Mouse (Mus musculus): ENCODE results near the gene Faap100. TPM values are rescaled to one million over a fixed set of nuclear protein-coding genes. Genes with fewer than 3 reads are reported as not detected.
"Not testable (repeated sequence)": the region's sequence is repeated elsewhere in the genome, so short reads cannot be mapped to it uniquely, and the experiment has no call there.

Gene Faap100
- polyA plus RNA-seq, 1 experiment from 2014 or later = 74.1 TPM

DNA sequence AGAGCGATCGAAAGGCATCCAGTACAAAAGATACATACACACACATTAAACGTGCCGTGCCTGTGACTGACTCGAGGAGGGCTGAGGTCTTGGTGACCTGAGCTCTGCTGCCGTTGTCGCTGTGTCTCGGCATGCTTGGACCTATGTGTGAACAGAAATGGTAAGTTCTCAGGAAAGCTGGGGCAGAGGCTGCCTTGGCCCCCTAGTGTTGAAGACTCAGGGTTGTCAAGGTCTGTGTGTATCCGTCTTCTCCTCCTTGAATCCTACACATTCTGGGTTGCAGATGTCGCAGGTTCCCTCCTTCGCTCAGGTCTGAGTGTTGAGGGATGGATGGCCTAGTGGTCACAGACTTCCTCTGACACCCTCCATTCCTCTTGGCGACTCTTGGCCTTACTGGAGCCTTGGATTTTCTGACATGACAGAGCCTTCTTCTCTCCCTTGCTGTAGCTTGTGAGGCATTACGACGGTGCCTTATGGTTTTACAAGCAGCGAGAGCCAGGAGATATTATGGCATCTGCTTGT lies 22.2 kb downstream of the Faap100 start:
- H3K4me1 ChIP-seq = peaks cover 51% of the 10 kb centered on the region
- 86% methylated on average over 15 of the region's 15 CpGs for WGBS
- no peak for ATAC-seq (replicated peaks)

DNA sequence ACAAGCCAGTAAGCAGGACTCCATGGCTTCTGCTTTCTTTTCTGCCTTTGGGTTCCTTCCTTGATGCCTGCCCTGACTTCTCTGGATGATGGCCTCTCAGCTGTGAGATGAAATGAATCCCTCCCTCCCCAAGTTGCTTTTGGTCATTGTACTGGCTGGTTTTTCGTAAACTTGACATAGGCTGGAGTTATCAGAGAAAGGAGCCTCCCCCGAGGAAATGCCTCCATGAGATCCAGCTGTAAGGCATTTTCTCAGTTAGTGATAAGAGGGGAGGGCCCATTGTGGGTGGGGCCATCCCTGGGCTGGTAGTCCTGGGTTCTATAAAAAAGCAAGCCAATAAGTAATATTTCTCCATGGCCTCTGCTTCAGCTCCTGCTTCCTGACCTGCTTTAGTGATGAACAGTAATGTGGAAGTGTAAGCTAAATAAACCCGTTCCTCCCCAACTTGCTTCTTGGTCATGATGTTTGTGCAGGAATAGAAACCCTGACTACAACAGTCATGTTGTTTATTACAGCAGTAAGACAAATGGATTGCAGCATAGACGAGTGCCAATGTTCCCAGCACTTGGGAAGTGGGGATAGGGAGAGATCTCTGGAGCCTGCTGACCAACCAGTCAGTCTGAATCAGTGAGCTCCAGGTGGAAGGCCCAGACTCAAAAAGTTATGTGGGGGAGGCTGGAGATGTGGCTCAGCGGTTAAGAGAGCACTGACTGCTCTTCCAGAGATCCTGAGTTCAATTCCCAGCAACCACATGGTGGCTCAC lies 23.1 kb downstream of the Faap100 start:
- Histone ChIP-seq H3K9ac (replicated peaks) (no peak overlapping the region), H3K27me3 (no peaks in the 10 kb centered on the region), H3K27ac (replicated peaks) (no peak overlapping the region), H3K4me1 (peaks cover 59% of the 10 kb centered on the region), H3K4me2 (replicated peaks) (no peak overlapping the region), H3K36me3 (no peaks in the 10 kb centered on the region), H3K4me3 (no peak overlapping the region), H3K9me3 (no peaks in the 10 kb centered on the region)
- WGBS = 85% methylated on average over 5 of the region's 5 CpGs
- ATAC-seq (replicated peaks) = no peak

More for the DNA sequence above, 22.2 kb downstream of the Faap100 start:
- no peaks in the 10 kb centered on the region for H3K27me3 ChIP-seq
- H3K4me3 ChIP-seq = no peak overlapping the region
- no peak overlapping the region for H3K4me2 ChIP-seq (replicated peaks)
- H3K36me3 ChIP-seq = no peaks in the 10 kb centered on the region
- no peaks in the 10 kb centered on the region for H3K9me3 ChIP-seq
- peak overlapping the region; percentile 92; the same call in 1 of the 2 replicates for H3K27ac ChIP-seq (replicated peaks)
- H3K9ac ChIP-seq (replicated peaks) = no peak overlapping the region

DNA sequence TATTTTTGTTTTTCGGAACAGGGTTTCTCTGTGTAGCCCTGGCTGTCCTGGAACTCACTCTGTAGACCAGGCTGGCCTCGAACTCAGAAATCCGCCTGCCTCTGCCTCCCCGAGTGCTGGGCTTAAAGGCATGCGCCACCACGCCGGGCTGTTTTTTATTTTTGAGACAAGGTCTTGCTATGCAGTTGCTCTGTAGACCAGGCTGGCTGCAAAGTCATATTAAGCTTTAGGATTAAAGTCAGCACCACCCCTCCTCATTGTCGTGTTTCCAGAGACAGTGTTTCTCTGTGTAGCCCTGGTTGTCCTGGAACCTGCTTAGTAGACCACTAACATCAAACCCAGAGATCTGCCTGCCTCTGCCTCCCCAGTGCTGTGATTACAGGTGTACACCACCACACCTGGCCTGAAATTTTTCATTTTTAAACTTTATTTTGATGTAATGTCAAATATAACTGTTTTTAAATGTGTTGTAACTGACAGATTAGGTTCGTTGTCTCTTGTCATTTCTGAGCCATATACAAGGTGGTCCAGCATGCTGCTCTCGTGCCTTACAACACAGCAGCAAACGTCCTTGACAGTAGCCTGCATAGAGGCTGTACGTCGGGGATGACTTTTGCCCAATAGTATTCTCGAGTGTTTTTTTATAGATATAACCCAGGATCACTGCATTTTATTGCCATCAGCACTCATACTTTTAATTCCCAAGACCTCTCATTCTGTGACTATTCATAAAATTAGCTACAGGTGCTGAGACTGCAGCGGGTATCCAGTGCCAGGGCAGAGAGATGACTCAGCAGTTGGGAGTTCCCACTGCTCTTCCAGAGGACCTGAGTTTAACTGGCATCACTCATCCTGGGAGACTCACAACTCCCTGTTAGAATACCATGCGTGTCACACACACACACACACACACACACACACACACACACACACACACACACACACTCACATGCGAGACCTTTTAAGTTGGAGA lies 24.0 kb downstream of the Faap100 start:
- Histone ChIP-seq H3K36me3 (no peaks in the 10 kb centered on the region), H3K4me2 (replicated peaks) (no peak overlapping the region), H3K9me3 (no peaks in the 10 kb centered on the region), H3K4me3 (no peak overlapping the region), H3K9ac (replicated peaks) (no peak overlapping the region), H3K27ac (replicated peaks) (no peak overlapping the region), H3K4me1 (peaks cover 55% of the 10 kb centered on the region), H3K27me3 (no peaks in the 10 kb centered on the region)
- WGBS = 87% methylated on average over 17 of the region's 17 CpGs
- no peak for ATAC-seq (replicated peaks)

DNA sequence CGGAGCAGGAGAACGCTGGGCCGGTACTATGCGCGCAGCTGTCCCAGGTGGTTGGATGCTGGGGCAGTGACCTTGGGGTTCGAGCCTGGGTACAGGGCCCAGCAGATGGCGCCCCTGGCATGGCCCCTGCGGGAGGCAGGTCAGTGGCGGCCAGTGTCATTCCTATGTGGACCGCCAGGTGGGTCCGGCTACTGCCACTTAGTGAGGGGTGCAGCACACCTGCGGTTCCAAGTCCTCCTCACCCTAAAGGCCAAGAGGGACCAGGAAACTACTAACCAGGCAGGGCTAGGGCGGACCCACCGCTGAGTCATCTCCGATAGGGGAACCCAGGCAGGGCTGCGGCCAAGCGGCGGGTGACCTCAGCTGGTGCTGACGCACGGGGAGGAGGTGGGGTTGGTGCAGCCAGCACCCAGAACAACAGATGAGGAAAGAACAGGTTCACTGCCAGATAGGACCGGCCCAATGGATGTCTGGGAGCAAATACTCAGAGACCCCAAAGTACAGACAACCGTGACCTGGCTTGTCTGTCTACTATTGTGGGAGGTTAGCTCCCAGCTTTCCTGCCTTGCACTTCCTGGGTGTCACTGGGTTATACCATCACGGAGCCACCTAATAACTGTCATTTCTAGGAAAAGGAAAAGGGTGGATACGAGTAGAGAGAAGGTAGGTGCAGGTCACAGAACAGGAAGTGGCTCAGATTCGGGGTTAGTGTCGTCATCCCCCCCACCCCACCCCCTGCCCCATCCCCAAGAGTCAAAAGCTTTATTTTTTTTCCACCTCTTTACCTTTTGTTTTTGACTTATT lies 24.9 kb downstream of the Faap100 start:
- Histone ChIP-seq H3K27ac (replicated peaks) (no peak overlapping the region), H3K4me3 (no peak overlapping the region), H3K9ac (replicated peaks) (no peak overlapping the region), H3K4me2 (replicated peaks) (no peak overlapping the region), H3K4me1 (peaks cover 52% of the 10 kb centered on the region), H3K36me3 (no peaks in the 10 kb centered on the region), H3K27me3 (no peaks in the 10 kb centered on the region), H3K9me3 (no peaks in the 10 kb centered on the region)
- 36% methylated on average over 26 of the region's 26 CpGs for WGBS
- no peak for ATAC-seq (replicated peaks)

DNA sequence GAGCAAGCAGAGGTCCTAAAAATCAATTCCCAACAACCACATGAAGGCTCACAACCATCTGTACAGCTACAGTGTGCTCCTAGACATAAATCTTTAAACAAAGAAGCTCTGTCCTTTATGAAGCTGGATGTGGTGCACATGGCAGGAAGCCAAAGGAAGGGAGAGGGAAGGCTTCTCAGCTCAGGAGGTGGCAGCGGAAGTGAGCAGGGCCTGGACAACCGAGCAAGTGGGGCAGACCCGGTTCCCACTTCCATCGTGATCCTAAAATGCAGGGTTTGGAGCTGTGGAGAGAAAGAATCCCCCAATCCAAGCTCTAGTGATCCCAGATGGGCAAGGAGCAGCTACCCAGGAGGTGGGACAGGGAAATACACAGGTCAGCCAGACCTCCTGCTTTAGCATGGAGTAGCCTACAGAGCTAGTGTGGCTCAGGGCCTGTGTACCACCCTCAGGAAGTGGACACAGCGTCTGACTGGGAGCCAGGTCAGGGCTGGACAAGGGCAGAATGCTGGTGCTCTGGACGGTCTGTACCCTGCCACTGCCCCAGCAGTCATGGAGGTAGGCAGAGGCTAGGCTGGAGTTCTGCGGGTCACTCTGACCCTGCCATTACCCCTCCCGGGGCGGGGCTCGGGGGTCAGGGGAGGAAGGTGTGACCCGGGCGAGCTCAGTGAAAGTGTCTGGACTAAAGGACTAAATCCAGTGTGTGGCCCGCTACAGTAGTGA lies 25.8 kb downstream of the Faap100 start:
- H3K9ac ChIP-seq (replicated peaks) = peak overlapping the region; percentile 31
- H3K4me2 ChIP-seq (replicated peaks) = no peak overlapping the region
- H3K36me3 ChIP-seq = no peaks in the 10 kb centered on the region
- H3K27me3 ChIP-seq = no peaks in the 10 kb centered on the region
- no peaks in the 10 kb centered on the region for H3K9me3 ChIP-seq
- no peak overlapping the region for H3K4me3 ChIP-seq
- WGBS = 65% methylated on average over 13 of the region's 13 CpGs
- peak overlapping the region; percentile 98 for H3K27ac ChIP-seq (replicated peaks)
- H3K4me1 ChIP-seq = peaks cover 43% of the 10 kb centered on the region
- ATAC-seq (replicated peaks) = no peak

DNA sequence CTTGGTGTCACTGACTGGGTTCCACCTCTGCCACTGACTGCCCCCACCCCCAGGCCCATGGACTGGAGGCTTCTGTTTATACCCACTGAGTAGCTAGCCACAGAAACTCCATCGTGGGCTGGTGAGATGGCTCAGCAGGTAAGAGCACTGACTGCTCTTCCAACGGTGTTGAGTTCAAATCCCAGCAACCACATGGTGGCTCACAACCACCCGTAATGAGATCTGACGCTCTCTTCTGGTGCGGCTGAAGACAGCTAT lies 26.5 kb downstream of the Faap100 start:
- ATAC-seq (replicated peaks); H3K9me3 ChIP-seq; H3K36me3 ChIP-seq; H3K9ac ChIP-seq (replicated peaks); H3K4me2 ChIP-seq (replicated peaks); H3K27me3 ChIP-seq; H3K4me3 ChIP-seq: not testable (repeated sequence)
- Histone ChIP-seq H3K4me1 (peaks cover 36% of the 10 kb centered on the region), H3K27ac (replicated peaks) (peak overlapping the region; percentile 98; the same call in 1 of the 2 replicates)
- WGBS = 96% methylated on average over 5 of the region's 5 CpGs

DNA sequence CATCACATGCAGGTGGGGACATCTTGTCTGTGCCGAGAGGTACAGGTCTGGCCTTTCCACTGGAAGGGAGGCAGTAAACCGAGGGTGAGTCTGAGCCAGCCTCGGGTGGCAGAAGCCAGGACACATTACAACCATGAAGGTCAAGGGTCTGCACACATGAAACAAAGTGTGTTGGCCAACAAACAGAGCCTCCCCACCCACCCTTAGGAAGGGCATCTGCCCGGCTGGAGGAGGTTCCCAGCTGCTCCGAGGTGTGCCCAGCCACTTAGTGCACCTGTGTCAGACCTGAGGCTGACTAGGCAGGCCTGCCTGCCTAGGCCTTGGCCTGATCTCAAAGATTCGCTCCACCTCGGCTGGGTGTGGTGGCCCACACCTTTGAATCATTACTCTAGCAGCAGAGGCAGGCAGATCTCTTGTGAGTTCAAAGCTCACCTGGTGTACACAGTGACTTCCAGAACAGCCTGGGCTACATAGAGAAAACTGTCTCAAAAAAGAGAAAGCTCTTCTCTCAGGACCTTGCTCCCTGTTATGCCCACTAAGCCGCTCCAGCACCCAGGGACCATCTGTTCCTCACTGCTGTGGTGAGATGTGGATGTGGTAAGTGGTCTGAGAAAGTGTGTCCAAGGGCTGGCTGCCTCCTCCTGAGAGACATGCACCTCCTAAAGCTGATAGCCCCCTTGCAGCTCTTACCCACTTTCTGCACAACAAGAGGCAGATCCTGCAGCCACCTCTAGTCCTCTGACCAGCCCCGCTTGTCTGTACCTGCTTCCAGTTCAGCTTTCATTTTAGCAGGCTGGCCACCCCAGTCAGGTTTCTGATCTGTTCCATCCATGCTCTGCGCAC lies 27.1 kb downstream of the Faap100 start:
- Histone ChIP-seq H3K4me3 (no peak overlapping the region), H3K27me3 (no peaks in the 10 kb centered on the region), H3K27ac (replicated peaks) (peak overlapping the region; percentile 98), H3K4me1 (peaks cover 37% of the 10 kb centered on the region), H3K4me2 (replicated peaks) (no peak overlapping the region), H3K9me3 (no peaks in the 10 kb centered on the region), H3K36me3 (peaks cover 3% of the 10 kb centered on the region; the same call in 1 of the 2 replicates), H3K9ac (replicated peaks) (no peak overlapping the region)
- ATAC-seq (replicated peaks) = no peak
- 88% methylated on average over 10 of the region's 10 CpGs for WGBS

DNA sequence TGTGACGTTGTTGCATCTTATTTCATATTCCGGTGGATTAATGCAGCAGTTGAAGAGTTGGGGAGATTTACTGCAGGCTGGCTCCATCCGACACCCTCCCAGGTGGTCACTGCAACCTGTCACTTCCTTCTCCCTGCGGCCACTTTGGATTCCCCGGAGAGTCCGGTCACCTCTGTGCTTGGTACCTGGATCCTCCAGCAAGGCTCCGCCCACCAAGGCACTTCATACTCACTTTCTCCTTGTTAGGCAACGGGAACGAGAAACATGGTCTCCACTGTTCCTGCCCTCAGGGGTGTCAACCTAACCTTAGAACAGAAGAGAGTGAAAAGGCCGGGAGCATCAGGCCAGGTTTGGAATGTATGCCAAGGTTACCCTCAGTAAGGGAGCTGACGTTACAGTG lies 27.9 kb downstream of the Faap100 start:
- Histone ChIP-seq H3K9me3 (no peaks in the 10 kb centered on the region), H3K27ac (replicated peaks) (peak overlapping the region; percentile 98), H3K4me1 (peaks cover 39% of the 10 kb centered on the region), H3K36me3 (peaks cover 5% of the 10 kb centered on the region; the same call in 1 of the 2 replicates), H3K4me2 (replicated peaks) (peak overlapping the region; percentile 96), H3K4me3 (peak overlapping the region; percentile 100), H3K27me3 (no peaks in the 10 kb centered on the region), H3K9ac (replicated peaks) (peak overlapping the region; percentile 100)
- 18% methylated on average over 11 of the region's 11 CpGs for WGBS
- no peak for ATAC-seq (replicated peaks)

DNA sequence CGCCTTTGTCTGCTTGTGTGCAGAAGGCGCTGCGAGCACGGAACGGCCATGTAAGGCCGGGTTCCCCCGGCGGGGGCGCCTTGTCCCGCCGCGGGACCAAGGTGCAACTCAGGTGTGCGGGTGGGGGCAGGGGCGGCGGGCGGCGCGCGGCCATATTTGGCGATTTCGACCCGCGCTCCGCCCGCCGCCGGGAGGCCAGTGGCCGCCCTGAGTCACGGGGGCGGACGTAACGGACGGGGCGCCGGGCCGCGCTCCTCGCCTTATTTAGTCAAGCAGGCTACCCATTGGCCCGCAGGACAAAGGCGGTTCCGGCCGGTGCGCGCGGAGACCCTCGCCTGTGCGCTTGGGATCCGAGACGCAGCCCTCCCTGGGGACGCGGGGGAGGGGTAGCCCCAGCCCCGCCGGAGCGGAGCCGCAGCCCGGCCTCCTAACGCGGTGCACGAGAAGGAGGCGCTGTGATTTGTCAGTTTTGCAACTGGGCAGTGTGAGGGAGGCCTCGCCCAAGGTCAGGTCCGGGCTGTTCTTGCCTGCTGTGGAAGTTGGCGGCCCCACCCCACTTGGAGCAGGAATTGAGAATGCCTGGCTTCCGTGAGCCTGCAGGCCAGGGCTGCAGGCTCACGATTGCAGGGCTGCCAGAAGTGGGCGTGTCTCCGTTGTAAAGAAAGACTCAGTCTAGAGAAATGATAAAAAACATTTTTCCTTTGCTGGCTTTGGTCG lies 28.4 kb downstream of the Faap100 start:
- Histone ChIP-seq H3K36me3 (peaks cover 8% of the 10 kb centered on the region), H3K9me3 (no peaks in the 10 kb centered on the region), H3K4me1 (peaks cover 43% of the 10 kb centered on the region), H3K9ac (replicated peaks) (peak overlapping the region; percentile 100), H3K27ac (replicated peaks) (peak overlapping the region; percentile 98), H3K4me3 (peak overlapping the region; percentile 100), H3K27me3 (no peaks in the 10 kb centered on the region), H3K4me2 (replicated peaks) (peak overlapping the region; percentile 96)
- peak; percentile 63 for ATAC-seq (replicated peaks)
- WGBS = under 1% methylated on average over 65 of the region's 68 CpGs

DNA sequence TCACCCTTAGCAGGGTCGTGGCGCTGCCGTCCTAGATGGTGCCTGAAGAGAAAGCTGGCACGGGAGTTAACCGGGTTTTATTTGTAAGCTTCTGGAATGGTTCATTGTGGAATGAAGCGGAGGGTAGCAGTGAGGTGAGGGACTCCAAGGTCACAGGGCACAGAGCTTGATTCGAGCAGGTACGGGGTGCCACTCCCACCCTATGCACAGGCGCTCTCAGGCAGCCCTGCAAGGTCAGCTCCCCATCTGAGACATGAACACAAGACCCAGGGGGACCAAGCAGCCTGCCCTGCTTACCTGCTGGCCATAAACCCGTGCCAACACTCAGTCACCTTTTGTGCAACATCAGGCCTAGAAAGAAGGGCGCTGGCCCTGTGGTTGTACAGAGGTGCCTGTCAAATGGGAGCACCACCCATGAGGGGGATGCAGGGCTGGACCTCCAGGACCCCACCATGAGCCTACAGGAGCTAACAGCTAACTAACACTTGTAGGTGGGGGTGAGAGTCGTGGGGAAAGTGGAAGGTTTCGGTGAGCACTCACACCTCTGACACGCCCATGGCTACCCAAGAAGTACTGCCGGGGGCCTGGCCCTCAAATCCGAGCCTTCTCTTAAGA lies 29.1 kb downstream of the Faap100 start:
- ATAC-seq (replicated peaks) = peak; percentile 9
- Histone ChIP-seq H3K27me3 (no peaks in the 10 kb centered on the region), H3K36me3 (peaks cover 14% of the 10 kb centered on the region), H3K4me2 (replicated peaks) (peak overlapping the region; percentile 96), H3K4me3 (peak overlapping the region; percentile 100), H3K27ac (replicated peaks) (peak overlapping the region; percentile 98), H3K4me1 (peaks cover 50% of the 10 kb centered on the region), H3K9ac (replicated peaks) (peak overlapping the region; percentile 100), H3K9me3 (no peaks in the 10 kb centered on the region)
- 1% methylated on average over 16 of the region's 16 CpGs for WGBS
